Mouse (Mus musculus) cerebellum, adult (tissue): ENCODE data around the gene Znrd1as.
"Not testable (repeated sequence)": the region's sequence is repeated elsewhere in the genome, so short reads cannot be mapped to it uniquely, and the experiment has no call there.

Experiments
- ATAC-seq: cut with Nextera tagmentation; 2 replicates; pipeline ENCODE4 v1.9.2; 2017; ENCODE audit warnings: mild to moderate bottlenecking, moderate library complexity, mixed read lengths; ENCODE audit not compliant: insufficient number of reproducible peaks, low FRiP score, low TSS enrichment

The Znrd1as gene

DNA sequence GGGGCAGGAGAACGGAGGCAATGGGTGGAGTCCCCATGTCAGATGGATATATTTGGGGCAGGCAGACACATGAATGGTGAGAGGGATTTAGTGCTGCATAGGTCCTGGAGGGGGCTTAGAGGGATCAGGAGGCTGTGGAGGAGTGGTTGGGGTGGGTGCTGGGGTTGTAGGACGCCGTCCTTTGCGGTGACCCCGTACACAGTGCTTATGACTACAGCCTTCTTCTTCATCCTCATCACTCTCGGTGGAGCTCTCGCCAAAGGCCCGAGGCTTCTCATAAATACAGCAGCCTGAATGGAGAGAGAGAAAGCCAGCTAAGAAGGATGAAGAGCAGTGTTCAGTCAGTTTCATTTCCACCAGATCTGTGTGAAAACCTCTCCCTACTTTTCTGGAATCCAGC lies 9.1 kb upstream of the Znrd1as start:
- no peak for ATAC-seq

DNA sequence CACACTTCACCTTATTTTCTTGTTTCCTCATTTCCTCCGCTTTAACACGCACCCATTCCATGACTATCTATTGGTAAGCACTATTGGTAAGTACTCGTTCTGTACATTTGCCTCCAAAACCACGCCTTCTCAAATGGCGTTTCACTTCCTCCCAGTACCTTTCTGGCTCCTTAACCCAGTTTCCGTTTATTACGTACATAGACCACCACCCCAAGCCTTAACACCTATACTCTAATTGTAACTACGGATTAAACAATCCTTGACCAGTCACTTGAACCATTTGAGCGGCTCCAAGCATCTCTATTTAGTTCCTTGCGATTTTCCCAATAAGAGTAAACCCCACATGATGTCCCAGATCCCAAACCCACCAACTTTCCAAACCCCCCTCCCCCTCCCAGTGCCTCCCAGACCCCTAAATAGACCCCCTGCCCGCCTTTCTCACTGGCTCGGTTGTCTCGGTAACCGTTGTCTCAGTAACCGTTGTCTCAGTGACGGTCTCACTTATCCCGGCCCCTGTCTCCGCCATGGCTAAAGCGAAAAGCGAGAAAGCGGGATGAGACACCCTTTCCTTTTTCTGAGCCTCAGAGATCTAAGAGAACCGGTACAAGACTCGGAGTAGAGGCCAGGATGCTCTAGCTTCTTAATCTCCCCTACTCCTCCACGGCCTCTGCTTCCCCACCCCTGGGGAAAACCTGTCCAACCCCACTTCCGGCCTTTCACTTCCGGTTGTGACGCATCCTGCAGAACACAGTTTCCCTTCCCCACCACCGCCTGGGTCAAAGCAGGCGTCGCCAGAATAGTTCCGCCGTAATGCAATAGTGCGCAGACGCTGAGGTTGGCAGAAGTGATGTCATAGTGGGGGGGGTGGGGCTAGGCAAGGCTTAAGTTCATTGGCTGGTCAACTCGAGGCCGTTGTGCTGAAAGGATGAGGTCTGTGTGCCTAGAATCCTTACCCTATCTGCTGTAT lies 7.1 kb upstream of the Znrd1as start, which contains the start of gene Ppp1r11:
TSS of gene Ppp1r11 (minus strand) at position 761 of the 967 bp plus-strand sequence.
- peak; percentile 95 for ATAC-seq

DNA sequence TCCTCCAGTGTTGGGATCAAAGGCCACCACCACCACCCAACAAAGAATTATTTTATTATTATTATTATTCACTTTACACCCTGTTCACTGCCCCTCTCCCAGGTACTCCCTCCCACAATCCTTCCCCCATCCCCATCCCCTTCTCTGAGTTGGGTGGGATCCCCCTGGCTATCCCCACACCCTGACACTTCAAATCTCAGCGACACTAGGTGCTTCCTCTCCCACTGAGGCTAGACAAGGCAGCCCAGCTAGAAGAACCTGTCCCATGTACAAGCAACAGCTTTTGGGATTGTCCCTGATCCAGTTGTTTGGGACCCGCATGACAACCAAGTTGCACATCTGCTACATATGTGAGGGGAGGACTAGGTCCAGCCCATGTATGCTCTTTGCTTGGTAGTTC lies 5.8 kb upstream of the Znrd1as start:
- no peak for ATAC-seq

DNA sequence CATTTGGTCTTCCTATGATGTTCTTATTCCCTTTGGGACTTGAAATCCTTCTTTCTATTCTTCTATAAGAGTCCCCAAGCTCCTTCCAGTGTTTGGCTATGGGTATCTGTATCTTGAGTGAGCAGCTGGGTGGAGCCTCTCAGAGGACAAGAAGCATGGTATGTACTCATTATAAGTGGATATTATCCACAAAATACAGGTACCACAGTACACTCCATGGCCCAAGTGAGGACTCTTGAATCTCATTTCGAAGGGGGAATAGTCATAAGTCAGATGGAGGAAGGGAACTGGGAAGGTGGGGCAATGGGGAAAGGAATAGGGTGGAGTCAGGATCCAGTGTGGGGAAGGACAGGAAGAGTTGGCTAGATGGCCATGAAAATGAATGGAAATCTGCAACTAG lies 5.3 kb upstream of the Znrd1as start:
- no peak for ATAC-seq

DNA sequence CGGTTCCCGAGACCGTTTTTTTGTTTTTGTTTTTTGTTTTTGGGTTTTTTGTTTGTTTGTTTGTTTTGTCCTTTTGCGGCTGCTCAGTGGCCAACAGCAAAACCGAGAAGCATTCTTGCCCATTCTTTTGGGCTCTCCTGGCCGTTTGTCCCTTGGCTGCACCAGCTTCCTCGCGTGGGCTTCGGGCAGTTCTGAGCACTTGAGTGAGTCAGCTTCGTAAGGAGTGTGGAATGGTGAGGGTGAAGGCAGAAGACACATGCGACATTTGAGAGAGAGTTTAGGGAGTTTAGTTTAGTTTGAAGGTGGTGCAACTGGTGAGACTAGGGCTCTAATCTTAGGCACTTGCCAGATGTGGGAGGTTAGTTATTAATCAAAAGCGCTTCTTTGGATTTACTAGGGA lies 492 bp downstream of the Znrd1as start:
- no peak for ATAC-seq

DNA sequence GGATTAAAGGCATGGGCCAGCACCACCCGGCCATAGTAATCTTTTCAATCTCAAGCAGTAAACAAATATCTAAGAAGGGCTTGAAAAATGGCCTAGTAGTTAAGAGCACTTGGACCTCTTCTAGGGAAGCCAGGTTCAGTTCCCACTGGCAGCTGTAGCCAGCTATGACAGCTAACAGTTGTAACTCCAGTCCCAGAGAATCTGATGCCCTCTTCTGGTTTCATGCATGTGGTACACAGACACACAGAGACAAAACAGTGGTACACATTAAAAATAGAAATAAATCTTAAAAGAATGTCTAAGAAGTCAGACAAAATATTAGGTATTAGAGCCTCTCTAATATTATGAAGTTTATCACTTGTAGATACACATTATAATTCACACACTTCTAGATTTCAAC lies 2.7 kb downstream of the Znrd1as start:
- ATAC-seq: no peak

DNA sequence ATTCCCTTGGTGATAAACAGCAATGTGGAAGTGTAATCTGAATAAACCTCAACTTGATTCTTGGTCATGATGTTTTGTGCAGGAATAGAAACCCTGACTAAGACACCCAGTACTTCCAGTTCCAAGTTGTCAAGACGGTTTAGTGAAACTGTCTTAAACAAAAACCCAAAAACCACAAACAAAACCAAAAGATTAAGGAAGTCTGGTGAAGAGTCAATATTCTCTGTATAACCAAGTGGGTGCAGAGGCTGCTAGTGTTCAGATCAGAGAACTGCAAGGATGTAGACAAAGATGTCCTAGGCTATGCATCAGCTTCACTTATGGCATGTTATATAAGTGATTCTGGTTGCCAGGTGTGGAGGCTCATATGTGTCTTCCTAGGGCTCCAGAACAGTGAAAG lies 8.5 kb downstream of the Znrd1as start:
- ATAC-seq: no peak

DNA sequence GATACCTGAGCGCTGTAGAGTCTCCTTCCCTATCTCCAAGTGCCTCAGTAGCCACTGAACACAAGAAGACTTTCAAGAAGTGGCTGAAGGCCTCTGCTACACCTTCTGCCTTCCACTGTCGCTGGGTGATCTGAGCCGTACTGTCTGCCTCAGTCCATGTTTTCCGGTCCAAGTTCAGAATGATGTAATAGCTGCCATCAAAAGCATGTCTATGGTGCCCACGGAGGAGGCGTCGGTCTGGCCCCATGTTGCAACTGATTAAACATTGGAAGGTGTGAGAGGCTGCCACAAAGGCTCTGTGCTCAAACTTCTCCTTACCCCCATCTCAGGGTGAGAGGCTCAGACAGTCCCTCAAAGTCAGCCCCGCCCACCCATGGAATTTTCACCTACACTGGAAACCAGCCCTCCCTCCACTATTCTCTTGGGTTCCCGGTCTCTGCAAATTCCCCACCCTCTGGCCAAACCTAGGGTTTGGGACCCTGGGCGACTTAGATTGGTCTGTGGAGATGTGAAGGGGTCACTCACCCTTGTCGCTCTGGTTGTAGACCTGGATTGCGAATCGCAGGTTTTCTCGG lies 12.0 kb downstream of the Znrd1as start:
- ATAC-seq: no peak

DNA sequence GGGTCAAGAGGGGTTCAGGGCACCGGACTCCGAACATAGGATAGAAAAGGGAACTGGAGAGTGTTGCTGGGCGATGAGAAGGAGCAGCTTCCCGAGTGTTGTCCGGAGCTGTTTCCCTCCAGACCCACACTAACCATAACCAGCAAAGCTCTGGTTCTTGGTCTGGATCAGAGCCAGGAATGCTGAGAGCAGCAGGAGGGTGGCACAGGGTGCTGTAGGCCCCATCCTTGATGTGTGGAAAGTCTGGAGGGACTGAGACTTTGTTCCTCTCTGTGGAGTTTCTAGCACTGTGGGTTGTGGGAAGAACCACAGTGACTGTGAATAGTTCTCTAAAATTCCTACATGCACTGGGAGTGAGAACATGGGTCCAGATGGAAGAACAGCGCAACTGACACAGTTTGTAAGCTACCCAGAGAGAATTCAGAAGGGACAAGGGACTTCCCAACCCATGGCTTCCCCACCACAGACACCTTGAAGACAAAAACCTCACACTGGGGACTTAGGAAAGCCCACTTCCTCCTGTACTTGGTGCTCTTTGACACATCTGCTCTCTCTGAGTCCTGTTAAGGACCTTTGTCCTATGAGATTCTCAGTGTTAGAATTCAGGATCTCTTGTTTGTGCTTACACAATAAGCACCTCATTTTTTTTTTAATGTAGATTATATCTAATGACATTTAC lies 12.9 kb downstream of the Znrd1as start:
- no peak for ATAC-seq

DNA sequence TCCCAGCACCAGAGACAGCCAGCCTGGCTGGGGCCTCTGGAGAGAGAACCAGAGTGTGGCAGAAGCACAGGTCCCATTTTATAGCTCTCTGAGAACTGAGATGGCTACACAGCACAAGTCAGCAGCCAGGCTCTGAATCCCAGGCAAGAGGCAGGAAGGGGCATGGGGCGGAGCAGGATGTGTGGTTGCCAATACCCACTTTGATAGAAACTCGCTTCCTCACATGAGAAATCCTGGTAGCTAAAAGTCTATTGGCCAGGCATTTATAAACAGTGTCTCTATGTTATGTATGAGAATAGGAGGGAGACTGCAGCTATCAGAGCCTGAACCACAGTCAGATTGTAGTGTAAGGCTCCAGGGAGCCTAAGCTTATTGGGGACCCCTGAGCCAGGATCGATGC lies 14.4 kb downstream of the Znrd1as start:
- no peak for ATAC-seq

DNA sequence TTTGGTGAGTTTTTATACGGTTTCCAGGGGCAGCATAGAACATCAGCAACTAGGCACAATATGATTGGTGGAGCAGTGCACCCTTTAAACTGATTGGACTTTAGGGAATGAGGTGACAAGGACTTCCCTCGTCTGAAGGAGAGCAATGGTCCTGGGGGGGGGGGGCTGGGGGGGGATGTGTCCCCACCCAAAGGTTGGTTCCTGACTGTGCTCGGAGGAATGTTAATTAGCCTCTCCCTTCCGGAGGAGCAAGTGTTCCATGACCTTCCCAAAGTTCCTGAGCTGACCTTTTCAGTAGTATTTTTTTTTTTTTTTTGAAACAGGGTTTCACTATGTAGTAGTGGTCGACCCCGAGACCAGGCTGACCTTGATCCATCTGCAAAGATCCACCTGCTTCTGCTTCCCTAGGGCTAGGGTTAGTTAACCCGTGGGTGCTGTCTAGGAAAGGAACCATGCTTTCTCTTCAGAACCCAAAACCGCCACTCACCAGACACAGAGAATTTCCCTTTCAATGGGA lies 14.9 kb downstream of the Znrd1as start:
- no peak for ATAC-seq

DNA sequence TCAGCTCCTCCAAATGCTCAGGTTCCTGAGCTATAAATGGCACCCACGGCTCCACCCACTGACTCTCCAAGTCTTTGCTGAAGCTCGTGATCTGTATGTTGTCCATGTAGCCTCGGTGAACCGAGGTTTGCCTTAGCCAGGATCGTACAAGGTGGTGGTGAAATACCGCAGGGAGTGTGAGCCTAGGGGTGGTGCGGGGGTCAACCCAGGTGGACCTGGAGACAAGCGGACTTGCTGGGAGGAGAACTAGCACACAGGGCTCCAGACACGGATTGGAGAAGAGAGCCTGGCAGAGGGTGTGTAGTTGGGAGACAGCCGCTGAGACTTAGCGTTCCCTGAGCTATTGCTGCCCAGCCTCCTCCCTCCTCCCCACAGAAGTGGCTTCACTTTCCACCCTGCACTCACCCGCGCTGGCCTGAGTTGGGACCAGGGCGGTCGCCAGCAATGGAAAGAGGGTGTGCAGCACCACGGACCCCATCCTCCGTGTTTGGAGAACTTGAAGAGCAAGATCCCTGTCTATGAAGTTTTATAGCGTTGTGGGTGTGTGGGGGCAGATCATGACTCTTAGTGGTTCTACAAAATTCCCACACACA lies 22.9 kb downstream of the Znrd1as start, which contains the start of gene 2410137M14Rik:
TSS of gene 2410137M14Rik (minus strand) at position 17 of the 593 bp plus-strand sequence.
- no peak for ATAC-seq

DNA sequence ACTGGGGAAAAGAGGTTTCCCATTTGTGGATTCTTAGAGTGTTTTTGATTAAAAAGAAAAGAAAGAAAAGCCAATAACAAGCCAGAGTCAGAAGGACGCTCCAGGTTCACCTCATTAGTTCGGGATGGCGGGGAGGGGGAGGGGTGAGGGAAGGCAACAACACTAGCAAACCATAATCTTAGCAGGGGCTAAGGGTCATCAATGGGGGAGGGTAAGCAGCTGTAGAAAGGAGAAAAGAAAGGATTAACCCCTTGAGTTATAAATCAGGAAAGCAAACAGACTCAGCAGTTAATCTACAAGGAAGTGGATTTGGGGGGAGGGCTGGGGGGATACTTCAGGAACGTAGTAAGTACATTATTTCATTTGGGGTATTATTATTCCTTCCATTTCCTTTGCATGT lies 23.5 kb downstream of the Znrd1as start:
- ATAC-seq: no peak

DNA sequence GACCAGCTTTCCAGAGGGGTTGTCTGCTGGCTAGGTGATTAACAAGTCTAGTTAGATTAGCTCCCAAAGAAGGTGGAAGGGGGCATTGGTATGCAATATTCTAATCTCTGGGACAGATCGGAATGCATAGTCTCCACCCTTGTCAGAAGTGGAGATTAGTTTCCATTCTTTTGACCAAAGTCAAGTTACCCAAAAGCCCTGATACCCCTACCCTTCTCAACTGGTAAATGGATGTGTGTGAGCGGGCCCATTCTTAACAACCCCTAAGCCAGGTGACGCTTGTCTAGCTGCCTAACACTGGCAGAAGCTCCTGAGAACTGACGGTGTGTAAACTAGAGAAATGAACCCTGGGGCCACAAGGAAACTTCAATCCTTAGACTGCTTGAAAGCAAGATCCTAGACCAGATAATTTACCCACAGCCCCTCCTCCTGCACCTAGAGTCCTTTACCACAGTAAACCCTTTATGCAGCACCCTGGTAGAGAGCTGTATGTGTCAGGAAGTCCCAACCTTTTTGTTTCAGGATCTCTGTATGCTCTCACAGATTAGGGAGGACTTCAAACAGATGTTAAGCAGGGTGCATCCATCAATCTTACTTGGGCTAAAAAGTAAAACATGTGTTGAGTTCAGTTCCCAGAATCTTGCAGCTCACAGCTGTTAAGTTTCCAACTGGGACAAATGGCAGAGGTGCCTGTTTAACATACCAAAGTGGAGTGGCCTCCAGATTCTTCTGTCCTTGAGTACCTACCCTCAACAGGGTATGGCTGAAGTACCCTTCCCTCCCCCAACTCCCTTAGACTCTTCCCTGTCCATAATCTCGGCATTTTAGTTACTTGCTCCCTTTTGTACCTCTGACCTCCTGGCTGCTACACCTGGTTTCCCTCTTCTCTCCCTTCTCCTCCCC lies 24.1 kb downstream of the Znrd1as start:
- ATAC-seq: no peak

DNA sequence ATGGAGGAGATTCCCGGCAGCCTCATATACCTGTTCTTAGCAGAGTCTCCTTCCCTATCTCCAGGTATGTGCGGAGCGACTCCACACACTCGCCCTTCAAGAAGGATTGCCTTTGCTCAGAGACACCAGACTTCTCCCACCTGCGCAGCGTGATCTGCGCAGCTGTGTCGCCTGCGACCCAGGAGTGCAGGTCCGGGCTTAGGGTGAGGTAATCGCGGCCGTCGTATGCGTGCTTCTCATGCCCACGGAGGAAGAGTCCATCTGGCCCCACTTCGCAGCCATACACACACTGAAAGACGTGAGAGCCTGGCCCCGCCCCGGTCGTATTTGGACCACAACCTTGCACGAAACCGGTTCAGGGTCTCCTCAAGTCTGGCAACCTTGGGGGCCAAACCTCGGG lies 30.1 kb downstream of the Znrd1as start:
- no peak for ATAC-seq

DNA sequence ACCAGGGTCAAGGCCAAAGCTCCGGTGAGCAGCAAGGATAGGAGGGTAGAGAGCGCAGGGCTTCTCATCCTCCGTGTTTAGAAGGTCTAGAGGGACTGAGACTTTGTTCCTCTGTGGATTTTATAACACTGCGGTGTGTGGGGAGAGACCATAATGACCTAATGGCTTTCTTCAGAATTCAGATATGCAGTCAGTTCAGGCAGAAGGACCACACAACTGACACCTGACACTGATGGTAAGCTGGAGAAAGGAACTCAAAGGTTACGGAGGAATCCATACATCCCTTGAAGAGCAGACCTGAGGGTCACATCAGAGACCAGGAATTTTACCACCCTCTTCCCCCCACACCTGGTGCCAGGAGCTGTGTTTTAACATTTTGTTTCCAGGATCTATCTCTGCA lies 31.0 kb downstream of the Znrd1as start, which contains the start of gene H2-M5:
TSS of gene H2-M5 (minus strand) at position 101 of the 400 bp plus-strand sequence.
- no peak for ATAC-seq

DNA sequence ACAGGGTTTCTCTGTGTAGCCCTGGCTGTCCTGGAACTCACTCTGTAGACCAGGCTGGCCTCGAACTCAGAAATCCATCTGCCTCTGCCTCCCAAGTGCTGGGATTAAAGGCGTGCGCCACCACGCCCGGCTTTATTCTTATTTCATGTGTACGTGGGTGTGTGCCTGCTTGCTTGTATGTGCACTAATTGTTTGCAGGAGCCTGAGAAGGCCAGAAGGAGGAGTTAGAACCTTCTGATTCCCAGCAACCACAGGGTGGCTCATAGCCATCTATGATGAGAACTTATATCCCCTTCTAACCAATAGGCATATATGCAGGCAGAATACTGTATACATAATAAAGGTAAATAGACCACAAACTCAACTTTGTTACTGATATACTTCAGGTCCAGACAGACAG lies 32.2 kb downstream of the Znrd1as start:
- ATAC-seq: not testable (repeated sequence)

DNA sequence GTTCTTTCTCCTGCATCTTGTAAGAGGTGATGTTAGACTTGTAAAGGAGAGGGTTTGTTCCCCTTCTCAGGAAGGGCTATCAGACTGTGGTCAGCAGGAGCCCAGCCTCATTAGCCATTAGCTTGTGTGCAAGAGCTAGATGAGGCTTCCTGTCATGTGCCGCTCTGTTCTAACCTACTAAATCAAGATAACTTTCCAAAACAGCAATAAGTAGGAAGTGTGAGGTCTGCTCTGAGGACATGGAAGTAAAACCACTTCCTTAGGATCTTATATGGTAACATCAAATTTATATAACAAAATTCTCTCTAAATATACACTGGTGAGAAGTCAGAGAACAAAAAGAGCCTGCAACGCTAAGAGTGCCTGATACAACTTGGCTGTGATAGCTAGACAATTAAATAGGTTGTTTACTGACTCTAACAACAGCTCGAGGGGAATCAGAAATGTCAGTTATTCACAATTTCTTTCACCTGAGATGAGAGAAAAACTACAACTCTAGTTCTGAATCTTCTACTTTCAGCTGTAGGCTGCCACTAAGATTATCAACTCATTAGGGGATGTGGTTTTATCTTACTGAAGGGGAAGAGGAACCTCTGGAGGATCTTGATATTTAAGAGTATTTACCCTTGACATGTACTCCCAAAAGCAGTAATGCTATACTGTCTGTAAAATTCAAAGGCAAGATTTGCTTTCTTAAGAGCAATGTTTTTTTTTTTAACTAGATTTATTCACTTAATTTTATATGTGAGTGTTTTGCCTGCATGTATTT lies 34.1 kb downstream of the Znrd1as start:
- no peak for ATAC-seq
